Mouse (Mus musculus): ENCODE measurements around the gene Znrd1as. TPM values are rescaled to one million over a fixed set of nuclear protein-coding genes. Genes with fewer than 3 reads are reported as not detected.
"Not testable (repeated sequence)": the region's sequence is repeated elsewhere in the genome, so short reads cannot be mapped to it uniquely, and the experiment has no call there.

The Znrd1as gene
- polyA plus RNA-seq, 2 experiments from 2014 or later: 4.9 to 5.4 TPM

DNA sequence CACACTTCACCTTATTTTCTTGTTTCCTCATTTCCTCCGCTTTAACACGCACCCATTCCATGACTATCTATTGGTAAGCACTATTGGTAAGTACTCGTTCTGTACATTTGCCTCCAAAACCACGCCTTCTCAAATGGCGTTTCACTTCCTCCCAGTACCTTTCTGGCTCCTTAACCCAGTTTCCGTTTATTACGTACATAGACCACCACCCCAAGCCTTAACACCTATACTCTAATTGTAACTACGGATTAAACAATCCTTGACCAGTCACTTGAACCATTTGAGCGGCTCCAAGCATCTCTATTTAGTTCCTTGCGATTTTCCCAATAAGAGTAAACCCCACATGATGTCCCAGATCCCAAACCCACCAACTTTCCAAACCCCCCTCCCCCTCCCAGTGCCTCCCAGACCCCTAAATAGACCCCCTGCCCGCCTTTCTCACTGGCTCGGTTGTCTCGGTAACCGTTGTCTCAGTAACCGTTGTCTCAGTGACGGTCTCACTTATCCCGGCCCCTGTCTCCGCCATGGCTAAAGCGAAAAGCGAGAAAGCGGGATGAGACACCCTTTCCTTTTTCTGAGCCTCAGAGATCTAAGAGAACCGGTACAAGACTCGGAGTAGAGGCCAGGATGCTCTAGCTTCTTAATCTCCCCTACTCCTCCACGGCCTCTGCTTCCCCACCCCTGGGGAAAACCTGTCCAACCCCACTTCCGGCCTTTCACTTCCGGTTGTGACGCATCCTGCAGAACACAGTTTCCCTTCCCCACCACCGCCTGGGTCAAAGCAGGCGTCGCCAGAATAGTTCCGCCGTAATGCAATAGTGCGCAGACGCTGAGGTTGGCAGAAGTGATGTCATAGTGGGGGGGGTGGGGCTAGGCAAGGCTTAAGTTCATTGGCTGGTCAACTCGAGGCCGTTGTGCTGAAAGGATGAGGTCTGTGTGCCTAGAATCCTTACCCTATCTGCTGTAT, 7.1 kb upstream of the Znrd1as start, which contains the start of gene Ppp1r11:
Gene Ppp1r11, minus strand, starts transcription at position 761 of the 967 bp plus-strand sequence.
- peak; percentile 96 for ATAC-seq

GRCm38 (mm10) chr17:36952631-36953030, 5.8 kb upstream of the Znrd1as start:
- no peak for ATAC-seq

GRCm38 (mm10) chr17:36953062-36953461, 5.3 kb upstream of the Znrd1as start:
- ATAC-seq: no peak

GRCm38 (mm10) chr17:36958884-36959283, 492 bp downstream of the Znrd1as start:
- ATAC-seq: no peak

- ATAC-seq: no peak
These were observed 2.7 kb downstream of the Znrd1as start for GRCm38 (mm10) chr17:36961125-36961524.

GRCm38 (mm10) chr17:36966875-36967274, 8.5 kb downstream of the Znrd1as start:
- no peak for ATAC-seq

DNA sequence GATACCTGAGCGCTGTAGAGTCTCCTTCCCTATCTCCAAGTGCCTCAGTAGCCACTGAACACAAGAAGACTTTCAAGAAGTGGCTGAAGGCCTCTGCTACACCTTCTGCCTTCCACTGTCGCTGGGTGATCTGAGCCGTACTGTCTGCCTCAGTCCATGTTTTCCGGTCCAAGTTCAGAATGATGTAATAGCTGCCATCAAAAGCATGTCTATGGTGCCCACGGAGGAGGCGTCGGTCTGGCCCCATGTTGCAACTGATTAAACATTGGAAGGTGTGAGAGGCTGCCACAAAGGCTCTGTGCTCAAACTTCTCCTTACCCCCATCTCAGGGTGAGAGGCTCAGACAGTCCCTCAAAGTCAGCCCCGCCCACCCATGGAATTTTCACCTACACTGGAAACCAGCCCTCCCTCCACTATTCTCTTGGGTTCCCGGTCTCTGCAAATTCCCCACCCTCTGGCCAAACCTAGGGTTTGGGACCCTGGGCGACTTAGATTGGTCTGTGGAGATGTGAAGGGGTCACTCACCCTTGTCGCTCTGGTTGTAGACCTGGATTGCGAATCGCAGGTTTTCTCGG, 12.0 kb downstream of the Znrd1as start:
- ATAC-seq: no peak

DNA sequence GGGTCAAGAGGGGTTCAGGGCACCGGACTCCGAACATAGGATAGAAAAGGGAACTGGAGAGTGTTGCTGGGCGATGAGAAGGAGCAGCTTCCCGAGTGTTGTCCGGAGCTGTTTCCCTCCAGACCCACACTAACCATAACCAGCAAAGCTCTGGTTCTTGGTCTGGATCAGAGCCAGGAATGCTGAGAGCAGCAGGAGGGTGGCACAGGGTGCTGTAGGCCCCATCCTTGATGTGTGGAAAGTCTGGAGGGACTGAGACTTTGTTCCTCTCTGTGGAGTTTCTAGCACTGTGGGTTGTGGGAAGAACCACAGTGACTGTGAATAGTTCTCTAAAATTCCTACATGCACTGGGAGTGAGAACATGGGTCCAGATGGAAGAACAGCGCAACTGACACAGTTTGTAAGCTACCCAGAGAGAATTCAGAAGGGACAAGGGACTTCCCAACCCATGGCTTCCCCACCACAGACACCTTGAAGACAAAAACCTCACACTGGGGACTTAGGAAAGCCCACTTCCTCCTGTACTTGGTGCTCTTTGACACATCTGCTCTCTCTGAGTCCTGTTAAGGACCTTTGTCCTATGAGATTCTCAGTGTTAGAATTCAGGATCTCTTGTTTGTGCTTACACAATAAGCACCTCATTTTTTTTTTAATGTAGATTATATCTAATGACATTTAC, 12.9 kb downstream of the Znrd1as start:
- ATAC-seq: peak; percentile 41

- peak; percentile 86 for ATAC-seq
These were observed 14.4 kb downstream of the Znrd1as start for GRCm38 (mm10) chr17:36972791-36973190.

- no peak for ATAC-seq
These were observed 14.9 kb downstream of the Znrd1as start for GRCm38 (mm10) chr17:36973271-36973787.

- ATAC-seq: no peak
These were observed 22.9 kb downstream of the Znrd1as start, which contains the start of gene 2410137M14Rik for GRCm38 (mm10) chr17:36981221-36981813. TSS of gene 2410137M14Rik (minus strand) at chr17:36981237.

- ATAC-seq: no peak
These were observed 23.5 kb downstream of the Znrd1as start for GRCm38 (mm10) chr17:36981845-36982244.

GRCm38 (mm10) chr17:36982253-36983155, 24.1 kb downstream of the Znrd1as start:
- ATAC-seq: peak; percentile 63

- no peak for ATAC-seq
These were observed 30.1 kb downstream of the Znrd1as start for GRCm38 (mm10) chr17:36988475-36988874.

- ATAC-seq: no peak
These were observed 31.0 kb downstream of the Znrd1as start, which contains the start of gene H2-M5 for GRCm38 (mm10) chr17:36989437-36989836. TSS of gene H2-M5 (minus strand) at chr17:36989537.

- ATAC-seq: not testable (repeated sequence)
These were observed 32.2 kb downstream of the Znrd1as start for GRCm38 (mm10) chr17:36990630-36991029.

DNA sequence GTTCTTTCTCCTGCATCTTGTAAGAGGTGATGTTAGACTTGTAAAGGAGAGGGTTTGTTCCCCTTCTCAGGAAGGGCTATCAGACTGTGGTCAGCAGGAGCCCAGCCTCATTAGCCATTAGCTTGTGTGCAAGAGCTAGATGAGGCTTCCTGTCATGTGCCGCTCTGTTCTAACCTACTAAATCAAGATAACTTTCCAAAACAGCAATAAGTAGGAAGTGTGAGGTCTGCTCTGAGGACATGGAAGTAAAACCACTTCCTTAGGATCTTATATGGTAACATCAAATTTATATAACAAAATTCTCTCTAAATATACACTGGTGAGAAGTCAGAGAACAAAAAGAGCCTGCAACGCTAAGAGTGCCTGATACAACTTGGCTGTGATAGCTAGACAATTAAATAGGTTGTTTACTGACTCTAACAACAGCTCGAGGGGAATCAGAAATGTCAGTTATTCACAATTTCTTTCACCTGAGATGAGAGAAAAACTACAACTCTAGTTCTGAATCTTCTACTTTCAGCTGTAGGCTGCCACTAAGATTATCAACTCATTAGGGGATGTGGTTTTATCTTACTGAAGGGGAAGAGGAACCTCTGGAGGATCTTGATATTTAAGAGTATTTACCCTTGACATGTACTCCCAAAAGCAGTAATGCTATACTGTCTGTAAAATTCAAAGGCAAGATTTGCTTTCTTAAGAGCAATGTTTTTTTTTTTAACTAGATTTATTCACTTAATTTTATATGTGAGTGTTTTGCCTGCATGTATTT, 34.1 kb downstream of the Znrd1as start:
- ATAC-seq: peak; percentile 80

DNA sequence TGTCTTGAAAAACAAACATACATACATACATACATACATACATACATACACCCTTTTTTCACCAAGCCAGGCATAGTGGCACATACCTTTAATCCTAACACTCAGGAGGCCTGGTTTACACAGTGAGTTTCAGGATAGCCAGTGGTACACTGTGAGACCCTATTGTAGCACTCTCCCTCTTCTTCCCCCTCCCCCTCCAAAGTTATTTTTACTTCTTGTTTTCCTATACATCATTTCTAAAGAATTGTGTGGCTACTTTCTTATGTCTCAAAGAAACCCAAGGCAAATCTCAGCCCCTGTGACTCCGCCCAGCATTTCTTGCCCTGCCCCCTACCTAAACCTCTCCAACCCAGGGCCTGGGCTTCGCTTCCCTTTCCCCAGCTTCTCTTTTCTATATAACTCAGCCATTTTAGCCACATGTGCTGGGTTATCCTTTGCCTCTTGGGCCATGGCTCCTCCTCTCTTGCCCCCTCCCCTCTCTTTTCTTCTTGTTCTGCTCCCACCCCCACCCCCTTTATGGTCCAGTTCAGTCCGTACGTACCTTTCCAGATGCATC, 35.5 kb downstream of the Znrd1as start:
- ATAC-seq: no peak

DNA sequence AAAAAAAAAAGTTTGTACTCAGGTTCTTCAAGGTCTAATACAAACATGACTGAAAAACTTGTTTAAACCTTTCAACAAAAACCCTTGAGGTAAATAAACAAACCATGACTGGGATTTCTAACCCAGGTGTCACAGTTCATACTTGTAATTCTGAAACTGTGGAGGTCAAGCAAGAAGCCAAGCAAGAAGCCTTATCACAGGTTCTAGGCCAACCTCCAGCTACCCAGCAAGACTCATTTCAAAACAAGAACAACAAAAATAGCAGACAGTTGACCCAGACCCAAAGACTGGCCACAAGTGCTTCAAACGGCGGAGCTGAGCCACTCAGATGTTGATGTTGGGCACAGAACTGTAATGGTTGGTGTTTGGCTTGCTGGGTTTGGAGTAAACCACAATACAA, 36.1 kb downstream of the Znrd1as start:
- no peak for ATAC-seq

- no peak for ATAC-seq
These were observed 37.1 kb downstream of the Znrd1as start for GRCm38 (mm10) chr17:36995448-36995847.
